Mouse (Mus musculus) ES-Bruce4 (cell line): ENCODE measurements around the gene B9d2. TPM values are rescaled to one million over a fixed set of nuclear protein-coding genes. Genes with fewer than 3 reads are reported as not detected.

Source experiments
- H3K27ac ChIP-seq: 2 replicates; pipeline ENCODE4 v1.5.1; 2012; ENCODE audit warnings: low read length, inconsistent platforms; ENCODE audit not compliant: insufficient read depth
- H3K27me3 ChIP-seq: 2 replicates; pipeline ENCODE4 v1.6.1; 2012; ENCODE audit warnings: mild to moderate bottlenecking, low read length, inconsistent platforms; ENCODE audit not compliant: control insufficient read depth, poor library complexity, insufficient read depth, severe bottlenecking
- H3K36me3 ChIP-seq: 2 replicates; pipeline ENCODE4 v1.6.1; 2012; ENCODE audit warnings: inconsistent platforms, mild to moderate bottlenecking, low read length, moderate library complexity; ENCODE audit not compliant: control insufficient read depth, poor library complexity, insufficient read depth, severe bottlenecking
- H3K4me1 ChIP-seq: one replicate; pipeline ENCODE4 v1.8.1; 2011; ENCODE audit warnings: low read length; ENCODE audit not compliant: control insufficient read depth, insufficient read depth
- H3K4me3 ChIP-seq: 2 replicates; pipeline ENCODE4 v1.5.1; 2011; ENCODE audit warnings: low read depth, mild to moderate bottlenecking, low read length
- H3K9ac ChIP-seq: 2 replicates; pipeline ENCODE4 v1.6.1; 2012; ENCODE audit warnings: low read depth, mild to moderate bottlenecking, inconsistent platforms; ENCODE audit not compliant: poor library complexity, severe bottlenecking
- H3K9me3 ChIP-seq: replicated peaks from 2 replicates; pipeline ENCODE4 v1.6.1; 2012; ENCODE audit warnings: mild to moderate bottlenecking, low read length, inconsistent platforms; ENCODE audit not compliant: control insufficient read depth, poor library complexity, insufficient read depth, severe bottlenecking
- CTCF ChIP-seq: IDR thresholded peaks from one replicate; pipeline ENCODE4 v1.8.1; 2011; ENCODE audit warnings: low read depth, low read length
- EP300 ChIP-seq: IDR thresholded peaks from 2 replicates; pipeline ENCODE4 v1.6.1; 2011; ENCODE audit warnings: low read depth, low read length; ENCODE audit not compliant: insufficient read depth
- POLR2A ChIP-seq: IDR thresholded peaks from one replicate; pipeline ENCODE4 v1.8.1; 2011; ENCODE audit warnings: low read length; ENCODE audit not compliant: insufficient read depth
- polyA plus RNA-seq: library from polyadenylated mRNA; stranded (reverse); fragments of >200 nt; gene quantifications from 2 replicates; pipeline ENCODE4 v1.2.4, GENCODE M21; 2011; ENCODE audit warnings: low read depth; ENCODE audit not compliant: missing spikeins, insufficient read depth, insufficient read length

The B9d2 gene
- polyA plus RNA-seq, 1 experiment, result 15.2 TPM

- Histone ChIP-seq H3K27ac (no peak overlapping the region), H3K4me3 (no peak overlapping the region), H3K27me3 (no peaks in the 10 kb centered on the region), H3K4me1 (no peaks in the 10 kb centered on the region), H3K9ac (no peak overlapping the region), H3K9me3 (0 out of 2 replicates have a peak, but pooled peaks cover 3% of the 10 kb centered on the region), H3K36me3 (no peaks in the 10 kb centered on the region)
- TF ChIP-seq EP300 (no peak), POLR2A (no peak), CTCF (no peak)
Measured at GRCm38 (mm10) chr7:25703793-25704494, 23.4 kb downstream of the B9d2 start.

DNA sequence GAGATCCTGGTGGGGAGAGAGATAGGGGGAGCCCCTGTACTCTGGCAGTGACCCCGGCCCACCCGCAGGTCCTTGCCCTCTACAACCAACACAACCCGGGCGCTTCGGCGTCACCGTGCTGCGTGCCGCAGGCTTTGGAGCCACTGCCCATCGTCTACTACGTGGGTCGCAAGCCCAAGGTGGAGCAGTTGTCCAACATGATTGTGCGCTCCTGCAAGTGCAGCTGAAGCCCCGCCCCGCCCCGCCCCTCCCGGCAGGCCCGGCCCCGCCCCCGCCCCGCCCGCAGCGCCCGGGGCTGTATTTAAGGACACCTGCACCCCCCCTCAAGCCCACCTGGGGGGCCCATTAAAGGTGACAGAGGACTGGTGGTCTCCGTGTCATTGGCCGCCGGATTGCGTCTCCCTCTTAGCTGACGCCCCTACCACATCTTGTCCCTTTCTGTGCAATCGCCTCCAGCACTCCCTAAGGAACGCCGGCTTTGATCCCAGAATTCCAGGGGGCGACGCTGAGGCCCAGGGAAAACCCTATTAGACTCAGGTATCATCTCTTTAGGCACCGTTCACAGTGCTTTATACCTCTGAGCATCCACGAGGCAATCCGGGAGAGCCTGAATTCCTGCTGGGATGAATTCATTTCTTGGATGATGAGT lies 24.3 kb downstream of the B9d2 start:
- Histone ChIP-seq H3K9ac (peak overlapping the region; percentile 33; the same call in 1 of the 2 replicates), H3K27ac (peak overlapping the region; percentile 15; the same call in 1 of the 2 replicates)
- no peak for TF ChIP-seq POLR2A

DNA sequence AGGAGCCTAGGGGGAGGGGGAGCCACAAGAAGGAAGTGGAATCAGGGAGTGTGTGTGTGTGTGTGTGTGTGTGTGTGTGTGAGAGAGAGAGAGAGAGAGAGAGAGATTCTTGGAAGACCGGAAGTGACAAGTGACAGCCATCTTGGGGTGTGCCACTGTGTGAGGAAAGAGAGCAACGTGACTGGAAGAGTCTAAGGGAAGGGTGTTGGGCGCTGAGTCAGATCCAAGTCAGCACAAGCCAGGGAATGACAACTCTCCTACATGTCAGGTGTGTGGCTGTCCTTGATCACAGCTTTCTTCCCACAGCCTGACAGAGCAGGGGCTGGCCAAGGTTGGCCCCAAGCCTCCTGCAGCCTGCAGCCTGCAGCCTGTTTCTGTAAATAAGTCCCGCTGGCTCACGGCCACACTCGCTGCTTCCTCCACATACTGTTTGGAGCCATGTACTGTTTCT lies 25.2 kb downstream of the B9d2 start:
- TF ChIP-seq EP300 (no peak), CTCF (no peak), POLR2A (no peak)
- 0 out of 2 replicates have a peak, but pooled peaks cover 3% of the 10 kb centered on the region for H3K9me3 ChIP-seq
- no peaks in the 10 kb centered on the region for H3K4me1 ChIP-seq
- no peaks in the 10 kb centered on the region for H3K27me3 ChIP-seq
- no peaks in the 10 kb centered on the region for H3K36me3 ChIP-seq
- H3K4me3 ChIP-seq, result no peak overlapping the region
- no peak overlapping the region for H3K27ac ChIP-seq
- no peak overlapping the region for H3K9ac ChIP-seq

More for the DNA sequence above, 24.3 kb downstream of the B9d2 start:
- no peaks in the 10 kb centered on the region for H3K27me3 ChIP-seq
- H3K4me1 ChIP-seq, result no peaks in the 10 kb centered on the region
- 0 out of 2 replicates have a peak, but pooled peaks cover 3% of the 10 kb centered on the region for H3K9me3 ChIP-seq
- H3K36me3 ChIP-seq, result no peaks in the 10 kb centered on the region
- peak overlapping the region; percentile 79 for H3K4me3 ChIP-seq

- Histone ChIP-seq H3K36me3 (no peaks in the 10 kb centered on the region), H3K9me3 (0 out of 2 replicates have a peak, but pooled peaks cover 3% of the 10 kb centered on the region), H3K27ac (no peak overlapping the region), H3K9ac (no peak overlapping the region), H3K4me3 (no peak overlapping the region), H3K27me3 (no peaks in the 10 kb centered on the region), H3K4me1 (no peaks in the 10 kb centered on the region)
- TF ChIP-seq CTCF (no peak), EP300 (no peak), POLR2A (no peak)
Measured at GRCm38 (mm10) chr7:25706578-25707170, 26.1 kb downstream of the B9d2 start.

- H3K36me3 ChIP-seq, result no peaks in the 10 kb centered on the region
- no peaks in the 10 kb centered on the region for H3K27me3 ChIP-seq
- peak overlapping the region; percentile 13; the same call in 1 of the 2 replicates for H3K4me3 ChIP-seq
- no peak overlapping the region for H3K27ac ChIP-seq
- peak overlapping the region; percentile 33; the same call in 1 of the 2 replicates for H3K9ac ChIP-seq
- H3K9me3 ChIP-seq, result no peaks in the 10 kb centered on the region
- H3K4me1 ChIP-seq, result no peaks in the 10 kb centered on the region
- TF ChIP-seq POLR2A (no peak), EP300 (no peak), CTCF (no peak)
Measured at GRCm38 (mm10) chr7:25707581-25708292, 27.2 kb downstream of the B9d2 start.
